Mouse (Mus musculus): ENCODE measurements around the gene Hspa12a. TPM values are rescaled to one million over a fixed set of nuclear protein-coding genes. Genes with fewer than 3 reads are reported as not detected.
A peak's percentile ranks its signal among the peaks of the same experiment; 100 is the strongest.
"Not testable (repeated sequence)": the region's sequence is repeated elsewhere in the genome, so short reads cannot be mapped to it uniquely, and the experiment has no call there.

Gene Hspa12a
- polyA plus RNA-seq, 1 experiment from 2014 or later: 18.7 TPM

DNA sequence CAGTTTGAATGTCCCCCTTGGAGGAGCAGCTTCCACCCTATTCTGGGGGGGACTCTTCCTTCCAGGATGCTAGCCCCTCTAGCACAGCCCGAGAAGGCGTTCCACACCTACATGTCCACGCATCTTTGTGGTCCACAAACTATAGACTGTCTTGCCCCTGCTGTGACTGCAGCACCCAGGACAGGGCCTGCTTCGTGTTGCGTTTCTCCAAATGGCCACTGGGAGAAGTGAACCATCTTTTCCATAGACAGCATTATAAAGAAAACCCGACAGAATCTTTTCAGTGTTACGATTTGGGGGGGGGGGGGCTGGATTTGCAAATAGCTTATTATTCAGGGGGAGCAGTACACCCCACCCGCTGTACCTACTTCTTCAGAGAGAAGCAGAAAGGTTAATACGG, 36.8 kb downstream of the Hspa12a start:
- Histone ChIP-seq H3K4me3 (no peak overlapping the region), H3K4me2 (no peak overlapping the region), H3K27me3 (peaks cover 51% of the 10 kb centered on the region), H3K27ac (no peak overlapping the region), H3K9me3 (replicated peaks) (no peaks in the 10 kb centered on the region), H3K4me1 (peaks cover 13% of the 10 kb centered on the region), H3K9ac (no peak overlapping the region), H3K36me3 (ENCODE audit: poor library complexity, severe bottlenecking) (no peaks in the 10 kb centered on the region)
- no peak for ATAC-seq
- 32% methylated on average over 9 of the region's 9 CpGs for WGBS

DNA sequence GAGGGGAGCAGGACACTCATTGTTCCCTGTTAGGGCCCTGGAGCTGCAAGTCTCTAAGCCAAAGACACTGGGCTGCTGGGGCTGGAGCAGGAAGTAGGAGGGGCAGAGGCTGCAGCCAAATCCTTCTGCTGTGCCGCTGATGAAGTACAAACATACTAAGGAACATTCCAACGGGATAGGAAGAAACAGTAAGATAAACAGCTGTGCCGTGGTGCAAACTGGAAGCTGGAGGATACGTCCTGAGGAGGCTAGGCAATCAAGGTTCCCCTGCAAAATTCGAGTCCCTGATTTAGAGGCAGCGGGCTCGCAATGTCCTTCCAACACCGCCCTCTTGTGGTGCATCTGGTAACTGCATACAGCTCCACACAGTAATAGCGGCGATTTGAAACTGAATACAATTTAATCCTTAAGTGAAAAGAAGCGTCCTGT, 39.5 kb downstream of the Hspa12a start:
- Histone ChIP-seq H3K27ac (no peak overlapping the region), H3K9ac (peak overlapping the region; percentile 6; the same call in 1 of the 2 replicates), H3K36me3 (ENCODE audit: poor library complexity, severe bottlenecking) (no peaks in the 10 kb centered on the region), H3K4me2 (peak overlapping the region; percentile 48), H3K9me3 (replicated peaks) (no peaks in the 10 kb centered on the region), H3K4me3 (peak overlapping the region; percentile 13), H3K27me3 (peaks cover 43% of the 10 kb centered on the region), H3K4me1 (peaks cover 7% of the 10 kb centered on the region; the same call in 1 of the 2 replicates)
- ATAC-seq: peak; percentile 43; the same call in 1 of the 2 replicates
- WGBS: 1% methylated on average over 11 of the region's 11 CpGs

DNA sequence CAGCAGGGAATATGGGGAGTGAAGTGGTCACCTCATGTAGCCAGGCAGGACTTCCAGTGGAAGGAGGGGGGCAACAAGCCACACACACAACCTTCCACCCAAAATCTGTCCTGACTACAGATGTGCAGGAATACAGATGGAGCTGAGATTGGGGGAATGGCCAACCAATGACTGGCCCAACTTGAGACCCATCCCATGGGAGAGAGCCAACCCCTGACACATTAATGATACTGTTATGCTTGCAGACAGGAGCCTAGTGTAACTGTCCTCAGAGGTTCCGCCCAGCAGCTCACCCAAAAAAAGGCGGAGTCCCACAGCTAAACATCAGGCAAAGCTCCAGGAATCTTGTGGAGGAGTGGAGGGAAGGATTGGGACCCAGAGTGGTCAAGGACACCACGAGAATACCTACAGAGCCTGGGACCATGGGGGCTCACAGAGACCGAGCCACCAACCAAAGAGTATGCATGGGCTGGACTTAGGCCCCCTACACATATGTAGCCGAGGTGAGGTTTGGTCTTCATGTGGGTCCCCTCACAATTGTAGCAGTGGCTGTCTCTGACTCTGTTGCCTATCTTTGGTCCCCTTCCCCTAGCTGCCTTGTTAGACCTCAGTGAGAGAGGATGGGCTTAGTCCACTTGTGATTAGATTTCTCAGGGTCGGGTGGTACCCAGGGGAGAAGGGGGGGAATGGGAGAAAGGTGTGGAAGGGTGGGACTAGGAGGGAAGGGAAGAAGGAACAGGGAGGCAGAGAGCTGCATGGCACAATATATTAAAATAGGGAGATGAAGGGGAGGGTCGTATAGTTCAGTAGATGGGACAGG, 40.2 kb downstream of the Hspa12a start:
- no peak overlapping the region; the same call in 1 of the 2 replicates for H3K9ac ChIP-seq
- no peak overlapping the region for H3K4me3 ChIP-seq
- ATAC-seq: peak; percentile 30; the same call in 1 of the 2 replicates

DNA sequence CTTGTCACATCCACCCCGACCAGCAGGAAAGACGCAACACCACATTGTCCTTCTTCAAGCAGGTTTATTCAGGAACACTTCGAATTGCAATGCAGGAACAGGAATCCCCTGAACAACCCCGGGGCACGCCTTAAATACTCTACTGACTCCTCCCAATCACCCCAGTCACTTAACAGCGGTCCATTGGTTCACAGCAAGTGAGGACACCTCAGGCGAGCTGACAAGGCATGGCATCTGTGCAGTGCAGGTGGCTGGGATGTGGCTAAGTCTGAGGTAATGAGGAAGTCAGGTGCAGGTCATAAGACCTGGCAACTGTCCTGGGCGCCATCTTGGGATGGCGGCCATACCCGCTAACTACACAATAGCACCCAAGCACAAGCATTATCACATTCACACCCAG, 43.0 kb downstream of the Hspa12a start:
- ATAC-seq: not testable (repeated sequence)
- 93% methylated on average over 10 of the region's 10 CpGs for WGBS

More for the DNA sequence above, 40.2 kb downstream of the Hspa12a start:
- Histone ChIP-seq H3K27ac (no peak overlapping the region), H3K9me3 (replicated peaks) (peaks cover 1% of the 10 kb centered on the region; the same call in 1 of the 2 replicates), H3K36me3 (ENCODE audit: poor library complexity, severe bottlenecking) (no peaks in the 10 kb centered on the region), H3K27me3 (peaks cover 37% of the 10 kb centered on the region), H3K4me2 (peak overlapping the region; percentile 48), H3K4me1 (peaks cover 7% of the 10 kb centered on the region; the same call in 1 of the 2 replicates)
- 62% methylated on average over 7 of the region's 7 CpGs for WGBS

DNA sequence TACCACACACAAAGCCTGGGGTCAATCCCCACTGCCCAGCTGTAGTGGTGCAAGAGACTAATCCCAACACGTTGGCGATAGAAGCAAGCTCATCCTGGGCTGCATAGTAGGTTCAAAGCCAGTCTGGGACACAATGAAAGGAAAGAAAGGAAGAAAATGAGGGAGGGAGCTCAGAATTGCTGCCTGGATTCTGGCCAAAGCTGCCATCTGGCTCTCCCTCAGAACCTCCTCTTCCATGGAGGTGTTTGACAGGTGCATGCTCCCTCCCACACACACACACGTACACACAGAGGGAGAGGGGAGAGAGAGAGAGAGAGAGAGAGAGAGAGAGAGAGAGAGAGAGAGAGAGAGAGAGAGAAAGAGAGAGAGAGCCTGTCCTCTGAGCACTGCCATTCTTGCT, 47.2 kb downstream of the Hspa12a start:
- no peak overlapping the region for H3K4me2 ChIP-seq
- H3K27ac ChIP-seq: no peak overlapping the region
- ATAC-seq: peak; percentile 21; the same call in 1 of the 2 replicates
- no peak overlapping the region for H3K4me3 ChIP-seq
- H3K4me1 ChIP-seq: no peaks in the 10 kb centered on the region
- H3K9ac ChIP-seq: no peak overlapping the region
- H3K9me3 ChIP-seq (replicated peaks): peaks cover 11% of the 10 kb centered on the region; the same call in 1 of the 2 replicates
- no peaks in the 10 kb centered on the region for H3K36me3 ChIP-seq (ENCODE audit: poor library complexity, severe bottlenecking)
- WGBS: 39% methylated on average over 2 of the region's 3 CpGs
- no peaks in the 10 kb centered on the region for H3K27me3 ChIP-seq

More for the DNA sequence above, 43.0 kb downstream of the Hspa12a start:
- H3K9ac ChIP-seq; H3K36me3 ChIP-seq (ENCODE audit: poor library complexity, severe bottlenecking); H3K4me2 ChIP-seq; H3K4me3 ChIP-seq; H3K4me1 ChIP-seq; H3K27ac ChIP-seq: not testable (repeated sequence)
- Histone ChIP-seq H3K27me3 (peaks cover 19% of the 10 kb centered on the region; the same call in 1 of the 2 replicates), H3K9me3 (replicated peaks) (peaks cover 11% of the 10 kb centered on the region; the same call in 1 of the 2 replicates)

DNA sequence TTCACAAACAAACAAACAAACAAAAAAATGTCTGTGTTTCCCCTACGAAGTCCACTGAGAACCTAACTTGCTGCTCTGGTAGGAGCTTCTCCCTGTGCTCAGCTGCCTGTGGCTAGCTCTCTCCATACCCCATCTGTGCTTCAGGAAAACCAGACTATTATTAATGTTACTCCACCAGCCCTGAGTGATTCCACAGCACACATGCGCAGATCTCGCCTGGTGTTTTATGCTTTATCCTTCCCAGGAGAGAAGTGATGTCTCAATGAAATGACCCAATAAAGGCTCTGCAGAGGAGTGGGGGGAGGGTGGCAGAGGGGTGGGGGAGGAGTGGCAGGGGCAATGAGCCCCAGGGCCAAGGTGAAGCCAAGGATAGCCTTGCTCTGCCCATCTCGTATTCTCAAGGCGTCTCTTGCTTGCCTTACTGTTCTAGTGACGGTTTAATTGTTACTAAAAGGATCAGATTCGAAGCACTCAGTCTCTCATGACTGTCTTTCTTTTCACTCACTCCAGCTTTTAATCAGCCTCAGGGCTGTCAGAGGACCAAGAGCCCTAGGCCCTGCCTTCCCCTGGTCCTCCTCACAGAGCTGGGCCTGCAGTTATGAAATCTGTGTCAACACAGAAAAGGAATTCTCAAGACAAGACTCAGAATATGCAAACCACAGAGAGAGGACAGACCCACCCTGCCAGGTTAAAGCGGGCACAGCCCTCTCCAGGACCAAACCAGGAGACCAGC, 54.0 kb downstream of the Hspa12a start:
- Histone ChIP-seq H3K27ac (peak overlapping the region; percentile 51; the same call in 1 of the 2 replicates), H3K27me3 (no peaks in the 10 kb centered on the region), H3K36me3 (ENCODE audit: poor library complexity, severe bottlenecking) (no peaks in the 10 kb centered on the region), H3K4me1 (no peaks in the 10 kb centered on the region; the same call in 1 of the 2 replicates), H3K4me2 (no peak overlapping the region), H3K9ac (no peak overlapping the region), H3K9me3 (replicated peaks) (no peaks in the 10 kb centered on the region), H3K4me3 (no peak overlapping the region)
- WGBS: 72% methylated on average over 8 of the region's 8 CpGs
- ATAC-seq: no peak; the same call in 1 of the 2 replicates

DNA sequence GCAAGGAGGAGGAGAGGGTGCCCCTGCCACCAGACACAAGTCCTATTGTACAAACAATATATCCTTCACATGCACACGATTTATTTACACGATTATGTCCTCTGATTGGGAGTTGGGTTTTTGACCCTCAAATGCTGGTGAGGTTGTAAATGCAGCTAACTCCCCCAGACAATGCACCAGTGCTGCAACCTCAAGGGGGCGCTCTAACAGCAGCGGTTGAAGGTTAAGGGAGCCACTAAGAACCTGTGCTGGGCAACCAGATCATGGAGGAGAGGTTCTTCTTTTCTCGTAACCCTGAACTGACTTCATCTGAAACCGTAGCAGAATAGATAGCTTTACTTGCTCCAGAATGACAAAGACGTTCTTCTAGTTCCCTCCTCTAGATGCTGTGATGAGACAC, 57.0 kb downstream of the Hspa12a start:
- H3K4me3 ChIP-seq: no peak overlapping the region
- no peak overlapping the region for H3K9ac ChIP-seq
- 0 out of 2 replicates have a peak, but pooled peaks cover 2% of the 10 kb centered on the region for H3K27me3 ChIP-seq
- no peaks in the 10 kb centered on the region; the same call in 1 of the 2 replicates for H3K4me1 ChIP-seq
- 70% methylated on average over 7 of the region's 7 CpGs for WGBS
- H3K36me3 ChIP-seq (ENCODE audit: poor library complexity, severe bottlenecking): no peaks in the 10 kb centered on the region
- H3K4me2 ChIP-seq: no peak overlapping the region
- no peak for ATAC-seq
- H3K27ac ChIP-seq: no peak overlapping the region
- no peaks in the 10 kb centered on the region for H3K9me3 ChIP-seq (replicated peaks)

DNA sequence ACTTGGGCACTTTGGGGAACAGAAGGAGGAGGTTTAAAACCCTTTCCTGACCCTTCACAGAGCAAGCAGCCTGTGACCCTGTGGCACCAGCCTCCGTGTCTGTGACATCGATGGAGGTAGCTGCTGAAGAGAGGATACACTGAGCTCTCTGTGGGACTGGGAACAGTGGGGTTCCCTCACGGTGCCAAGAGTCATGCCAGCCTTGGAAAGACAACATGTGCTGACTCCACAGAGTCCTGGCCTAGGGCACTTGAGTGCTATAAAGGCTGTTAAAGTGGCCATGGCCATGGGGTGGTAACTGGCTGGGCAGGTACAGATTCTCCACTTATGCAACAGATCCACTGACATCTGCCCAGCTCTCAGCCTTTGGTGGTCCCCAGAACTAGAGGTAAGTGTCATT, 60.0 kb downstream of the Hspa12a start:
- H3K4me2 ChIP-seq: no peak overlapping the region
- H3K27ac ChIP-seq: no peak overlapping the region
- H3K4me1 ChIP-seq: 0 out of 2 replicates have a peak, but pooled peaks cover 3% of the 10 kb centered on the region
- ATAC-seq: no peak
- WGBS: 74% methylated on average over 3 of the region's 3 CpGs
- 0 out of 2 replicates have a peak, but pooled peaks cover 2% of the 10 kb centered on the region for H3K27me3 ChIP-seq
- no peak overlapping the region for H3K9ac ChIP-seq
- no peak overlapping the region for H3K4me3 ChIP-seq
- no peaks in the 10 kb centered on the region for H3K9me3 ChIP-seq (replicated peaks)
- no peaks in the 10 kb centered on the region for H3K36me3 ChIP-seq (ENCODE audit: poor library complexity, severe bottlenecking)

DNA sequence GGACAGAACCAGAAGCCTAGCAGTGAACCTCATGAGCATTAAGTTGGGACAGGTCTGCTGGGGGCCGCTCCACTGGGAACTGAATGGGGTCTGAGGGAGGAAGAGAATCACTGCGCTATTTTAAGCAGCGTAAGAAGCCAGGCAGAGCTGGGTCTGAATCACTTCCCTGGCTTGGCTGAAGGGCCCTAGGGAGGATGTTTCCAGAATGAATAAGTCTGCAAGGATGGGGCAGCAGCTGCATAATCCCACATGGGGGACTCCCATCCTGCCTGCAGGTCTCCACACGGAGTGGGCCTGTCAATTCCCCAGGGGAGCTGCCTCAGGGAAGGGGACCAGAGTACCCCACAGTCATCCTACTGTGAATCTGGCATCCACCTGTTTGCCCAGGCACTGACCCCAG, 61.1 kb downstream of the Hspa12a start:
- H3K36me3 ChIP-seq (ENCODE audit: poor library complexity, severe bottlenecking): no peaks in the 10 kb centered on the region
- 0 out of 2 replicates have a peak, but pooled peaks cover 5% of the 10 kb centered on the region for H3K4me1 ChIP-seq
- H3K4me3 ChIP-seq: no peak overlapping the region
- WGBS: 84% methylated on average over 4 of the region's 4 CpGs
- no peak for ATAC-seq
- no peaks in the 10 kb centered on the region for H3K9me3 ChIP-seq (replicated peaks)
- H3K27ac ChIP-seq: no peak overlapping the region
- H3K9ac ChIP-seq: no peak overlapping the region
- H3K27me3 ChIP-seq: 0 out of 2 replicates have a peak, but pooled peaks cover 2% of the 10 kb centered on the region
- no peak overlapping the region for H3K4me2 ChIP-seq

DNA sequence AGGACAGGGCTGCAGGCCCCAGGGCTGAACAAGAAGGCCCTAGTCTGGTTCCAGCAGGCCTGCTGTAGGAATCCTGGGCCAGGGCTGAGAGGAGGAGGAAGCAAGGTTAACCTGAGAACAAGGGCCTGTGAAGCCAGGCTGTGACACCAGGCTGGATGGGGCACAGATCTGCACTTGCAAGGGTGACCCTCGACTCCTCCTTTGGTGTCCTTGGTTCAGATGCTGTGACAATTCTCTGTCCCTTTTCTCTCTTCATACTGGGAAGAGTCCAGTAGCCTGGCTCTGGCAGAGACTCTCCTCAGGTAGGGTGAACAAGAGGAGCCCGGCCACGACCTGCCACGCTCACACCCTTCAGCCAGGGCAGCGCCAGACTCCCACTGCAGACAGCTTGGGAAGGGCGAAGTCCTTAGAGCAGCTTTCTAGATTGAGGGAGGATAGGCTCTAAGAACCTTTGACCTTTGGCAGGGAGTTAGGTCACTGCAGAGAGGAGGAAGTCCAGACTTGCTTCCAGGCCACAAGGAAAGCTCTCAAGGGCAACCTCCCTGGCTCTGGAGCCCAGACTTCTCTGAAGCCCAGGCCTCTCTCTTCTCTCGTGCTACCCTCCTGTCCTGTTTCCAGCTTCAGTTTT, 64.0 kb downstream of the Hspa12a start:
- 0 out of 2 replicates have a peak, but pooled peaks cover 2% of the 10 kb centered on the region for H3K27me3 ChIP-seq
- 0 out of 2 replicates have a peak, but pooled peaks cover 5% of the 10 kb centered on the region for H3K4me1 ChIP-seq
- H3K27ac ChIP-seq: no peak overlapping the region
- H3K4me3 ChIP-seq: no peak overlapping the region
- H3K4me2 ChIP-seq: no peak overlapping the region
- no peaks in the 10 kb centered on the region for H3K36me3 ChIP-seq (ENCODE audit: poor library complexity, severe bottlenecking)
- WGBS: 89% methylated on average over 7 of the region's 7 CpGs
- no peaks in the 10 kb centered on the region for H3K9me3 ChIP-seq (replicated peaks)
- no peak for ATAC-seq
- no peak overlapping the region for H3K9ac ChIP-seq

DNA sequence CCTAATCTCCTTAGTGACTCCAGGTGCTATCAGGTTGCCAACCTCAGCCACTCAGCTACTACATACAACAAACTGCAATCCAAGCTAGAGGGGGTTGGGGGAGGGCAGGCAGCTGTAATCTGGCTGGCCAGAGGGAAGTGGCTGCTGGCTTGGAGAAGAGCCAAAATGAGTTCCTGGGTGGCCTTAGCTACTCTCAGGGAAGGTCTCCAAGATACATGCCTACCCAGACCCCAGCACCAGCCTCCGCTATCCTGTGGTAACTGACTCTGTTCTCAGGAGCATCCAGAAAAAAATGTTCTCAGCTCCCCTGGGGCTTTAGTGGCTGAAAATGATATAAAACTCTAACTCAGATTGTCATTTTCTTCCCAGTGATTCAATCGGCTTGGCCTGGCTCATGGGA, 64.9 kb downstream of the Hspa12a start:
- no peak overlapping the region for H3K4me2 ChIP-seq
- 73% methylated on average over 2 of the region's 2 CpGs for WGBS
- H3K36me3 ChIP-seq (ENCODE audit: poor library complexity, severe bottlenecking): no peaks in the 10 kb centered on the region
- H3K27ac ChIP-seq: no peak overlapping the region
- H3K9ac ChIP-seq: no peak overlapping the region
- no peaks in the 10 kb centered on the region for H3K9me3 ChIP-seq (replicated peaks)
- H3K4me1 ChIP-seq: 0 out of 2 replicates have a peak, but pooled peaks cover 5% of the 10 kb centered on the region
- no peak for ATAC-seq
- no peak overlapping the region for H3K4me3 ChIP-seq
- 0 out of 2 replicates have a peak, but pooled peaks cover under 1% of the 10 kb centered on the region for H3K27me3 ChIP-seq
